Mouse (Mus musculus) hindbrain, embryonic 13.5 days (tissue): ENCODE measurements around the gene Ccnd1. TPM values are rescaled to one million over a fixed set of nuclear protein-coding genes. Genes with fewer than 3 reads are reported as not detected.

Experiments
- ATAC-seq: fragments of 200-750 bp; cut with Nextera tagmentation; 2 replicates; pipeline ENCODE4 v1.8.0; 2017; ENCODE audit warnings: moderate TSS enrichment; ENCODE audit not compliant: low FRiP score
- H3K27ac ChIP-seq: fragments of 300-500 bp; sonication (generic); 2 replicates; pipeline ENCODE4 v1.5.1; 2015; ENCODE audit warnings: inconsistent platforms, mild to moderate bottlenecking, moderate library complexity
- H3K27me3 ChIP-seq: fragments of 300-500 bp; sonication (generic); 2 replicates; pipeline ENCODE4 v1.6.1; 2015; ENCODE audit warnings: mild to moderate bottlenecking, inconsistent platforms
- H3K36me3 ChIP-seq: fragments of 300-500 bp; sonication (generic); 2 replicates; pipeline ENCODE4 v1.6.1; 2015; ENCODE audit warnings: mild to moderate bottlenecking, inconsistent platforms
- H3K4me1 ChIP-seq: fragments of 300-500 bp; sonication (generic); replicated peaks from 2 replicates; pipeline ENCODE4 v1.6.1; 2015; ENCODE audit warnings: inconsistent platforms
- H3K4me2 ChIP-seq: fragments of 300-500 bp; sonication (generic); 2 replicates; pipeline ENCODE4 v1.6.1; 2015; ENCODE audit warnings: inconsistent platforms, mild to moderate bottlenecking, moderate library complexity
- H3K4me3 ChIP-seq: fragments of 300-500 bp; sonication (generic); 2 replicates; pipeline ENCODE4 v1.5.1; 2015; ENCODE audit warnings: mild to moderate bottlenecking, inconsistent platforms
- H3K9ac ChIP-seq: fragments of 300-500 bp; sonication (generic); 2 replicates; pipeline ENCODE4 v1.6.1; 2015; ENCODE audit warnings: mild to moderate bottlenecking, inconsistent platforms
- H3K9me3 ChIP-seq: fragments of 300-500 bp; sonication (generic); 2 replicates; pipeline ENCODE4 v1.6.1; 2016; ENCODE audit warnings: inconsistent platforms
- WGBS: fragments of 180-500 bp; shearing (Covaris S2); methylation state at CpG from one replicate; pipeline ENCODE4 v1.1.7; 2015; 5-methylcytosine and 5-hydroxymethylcytosine counted together
- polyA plus RNA-seq: library from polyadenylated mRNA; unstranded; fragments of >200 nt; fragmentation: Nextera tagmentation; extraction: Ambion mirVana; gene quantifications from 2 replicates; pipeline ENCODE4 v1.2.1, GENCODE M21; 2015

Ccnd1 gene
- polyA plus RNA-seq, result 51.2 and 54.9 TPM in 2 replicates

DNA sequence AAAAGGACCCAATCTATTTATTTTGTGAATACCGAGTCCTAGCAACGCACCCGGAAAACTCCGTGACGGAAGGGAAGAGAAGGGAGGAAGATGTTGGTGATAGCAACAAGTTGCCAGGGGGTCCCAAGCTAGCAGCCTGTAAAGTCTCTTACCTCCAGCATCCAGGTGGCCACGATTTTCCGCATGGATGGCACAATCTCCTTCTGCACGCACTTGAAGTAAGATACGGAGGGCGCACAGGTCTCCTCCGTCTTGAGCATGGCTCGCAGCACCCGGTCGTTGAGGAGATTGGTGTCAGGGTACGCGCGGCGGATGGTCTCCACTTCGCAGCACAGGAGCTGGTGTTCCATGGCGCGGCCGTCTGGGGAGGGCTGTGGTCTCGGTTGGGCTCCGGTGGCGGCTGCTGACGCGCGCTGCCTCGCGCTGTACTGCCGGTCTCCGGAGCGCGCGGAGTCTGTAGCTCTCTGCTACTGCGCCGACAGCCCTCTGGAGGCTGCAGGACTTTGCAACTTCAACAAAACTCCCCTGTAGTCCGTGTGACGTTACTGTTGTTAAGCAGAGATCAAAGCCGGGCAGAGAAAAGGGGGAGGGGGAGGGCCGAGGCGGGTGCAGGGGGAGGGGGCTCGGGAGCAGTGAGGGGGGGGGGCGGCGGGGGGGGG, at the start of gene Ccnd1:
Gene Ccnd1 (minus strand): TSS at position 582 of the 659 bp plus-strand sequence.
- peaks cover 68% of the 10 kb centered on the region for H3K27me3 ChIP-seq
- H3K4me2 ChIP-seq, result peak within 1 kb of the TSS; percentile 91
- H3K9me3 ChIP-seq, result no peaks in the 10 kb centered on the region
- peak within 1 kb of the TSS; percentile 75 for H3K9ac ChIP-seq
- peak within 1 kb of the TSS; percentile 67 for H3K27ac ChIP-seq
- WGBS, result under 1% methylated on average over 40 of the region's 45 CpGs
- ATAC-seq, result peak; percentile 40
- peak within 1 kb of the TSS; percentile 51 for H3K4me3 ChIP-seq
- no peaks in the 10 kb centered on the region for H3K36me3 ChIP-seq
- peaks cover 81% of the 10 kb centered on the region for H3K4me1 ChIP-seq

DNA sequence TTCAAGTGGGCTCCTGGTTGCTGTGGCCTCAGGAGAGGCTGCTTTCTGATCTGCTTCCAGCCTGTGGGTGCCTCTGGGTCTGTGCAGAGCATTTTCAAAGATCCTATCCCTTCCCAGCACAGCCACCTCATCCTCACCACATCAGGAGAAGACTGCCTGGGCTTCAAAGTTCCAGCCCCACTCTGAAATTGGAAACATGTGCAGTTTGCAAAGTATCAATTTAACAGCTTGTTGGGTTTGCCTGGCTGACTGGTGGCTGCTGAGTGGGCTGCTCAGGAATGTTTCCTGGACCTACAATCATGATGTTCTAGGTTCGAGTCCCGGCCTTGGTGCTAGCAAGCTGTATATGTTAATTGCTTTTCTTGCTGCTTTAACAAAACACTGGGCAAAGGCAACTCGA, 49.1 kb upstream of the Ccnd1 start:
- Histone ChIP-seq H3K4me2 (no peak overlapping the region), H3K4me3 (no peak overlapping the region), H3K36me3 (no peaks in the 10 kb centered on the region), H3K9ac (no peak overlapping the region), H3K27me3 (no peaks in the 10 kb centered on the region), H3K27ac (no peak overlapping the region), H3K9me3 (no peaks in the 10 kb centered on the region), H3K4me1 (no peaks in the 10 kb centered on the region)
- ATAC-seq, result no peak
- WGBS, result 78% methylated on average over 3 of the region's 3 CpGs

DNA sequence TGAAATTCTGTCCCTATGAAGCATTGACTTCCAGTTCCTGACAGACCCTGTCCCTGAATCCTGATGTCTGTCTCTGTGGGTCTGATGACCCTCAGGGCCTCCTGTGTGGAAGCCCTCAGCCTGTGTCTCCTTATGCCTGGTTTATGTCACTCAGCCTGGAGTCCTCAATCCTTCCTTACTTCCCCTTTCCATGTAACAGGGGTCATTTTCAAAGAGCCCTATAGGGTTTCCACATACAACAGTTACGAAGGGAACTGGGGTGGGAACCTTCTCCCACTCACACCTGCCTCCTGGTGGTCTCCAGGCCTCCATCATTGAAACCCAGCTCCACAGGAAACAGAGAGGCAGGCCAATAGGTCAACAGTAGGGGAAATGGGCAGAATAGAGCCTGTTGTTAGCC, 45.4 kb upstream of the Ccnd1 start:
- Histone ChIP-seq H3K4me3 (no peak overlapping the region), H3K27me3 (no peaks in the 10 kb centered on the region), H3K27ac (no peak overlapping the region), H3K9ac (no peak overlapping the region), H3K4me1 (no peaks in the 10 kb centered on the region), H3K4me2 (no peak overlapping the region), H3K9me3 (no peaks in the 10 kb centered on the region), H3K36me3 (no peaks in the 10 kb centered on the region)
- WGBS, result 90% methylated on average over 1 of the region's 1 CpGs
- no peak for ATAC-seq

DNA sequence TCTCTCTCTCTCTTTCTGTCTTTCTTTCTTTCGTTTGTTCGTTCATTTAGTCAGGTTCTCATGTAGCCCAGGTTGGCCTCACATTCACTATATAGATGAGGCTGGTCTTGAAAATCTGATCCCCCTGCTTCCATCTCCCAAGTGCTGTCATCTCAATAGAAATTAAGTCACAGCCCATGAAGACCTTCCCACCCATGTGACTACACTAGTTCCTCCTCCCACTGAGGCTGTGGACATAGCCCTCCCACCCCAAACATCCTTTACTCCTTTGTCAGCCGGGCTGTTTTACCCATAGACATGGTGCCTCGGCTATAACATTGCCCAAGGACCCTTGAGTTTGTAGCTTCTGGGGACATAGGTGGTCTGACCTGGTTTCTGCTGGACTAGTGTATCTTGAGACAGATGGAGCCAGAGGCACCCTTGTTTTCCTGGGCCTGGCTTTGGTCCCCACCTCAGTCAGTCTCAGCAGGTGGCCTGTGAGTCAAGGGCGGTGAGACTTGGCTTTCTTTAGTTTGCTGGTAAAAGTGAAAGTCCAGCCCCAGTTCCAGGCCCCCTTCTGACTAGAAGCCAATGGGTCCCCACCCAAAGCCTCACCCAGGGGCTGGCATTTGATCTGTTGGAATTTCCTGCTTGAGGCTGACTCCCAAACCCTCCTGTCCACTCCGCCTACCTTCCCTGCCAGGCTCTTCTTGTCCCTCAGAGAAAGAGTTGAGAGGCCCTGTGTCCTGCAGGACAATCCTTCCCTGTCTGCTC, 42.8 kb upstream of the Ccnd1 start:
- no peak for ATAC-seq
- WGBS, result 89% methylated on average over 6 of the region's 6 CpGs
- no peaks in the 10 kb centered on the region for H3K4me1 ChIP-seq
- no peaks in the 10 kb centered on the region for H3K9me3 ChIP-seq
- H3K9ac ChIP-seq, result no peak overlapping the region
- H3K27me3 ChIP-seq, result no peaks in the 10 kb centered on the region
- no peak overlapping the region for H3K27ac ChIP-seq
- H3K4me2 ChIP-seq, result no peak overlapping the region
- H3K36me3 ChIP-seq, result no peaks in the 10 kb centered on the region
- H3K4me3 ChIP-seq, result no peak overlapping the region

GRCm38 (mm10) chr7:144981426-144982079, 41.8 kb upstream of the Ccnd1 start:
- H3K36me3 ChIP-seq, result no peaks in the 10 kb centered on the region
- WGBS, result 87% methylated on average over 8 of the region's 8 CpGs
- H3K9ac ChIP-seq, result no peak overlapping the region
- H3K27me3 ChIP-seq, result no peaks in the 10 kb centered on the region
- no peaks in the 10 kb centered on the region for H3K9me3 ChIP-seq
- no peak overlapping the region for H3K27ac ChIP-seq
- no peaks in the 10 kb centered on the region for H3K4me1 ChIP-seq
- H3K4me2 ChIP-seq, result no peak overlapping the region
- no peak for ATAC-seq
- H3K4me3 ChIP-seq, result no peak overlapping the region

DNA sequence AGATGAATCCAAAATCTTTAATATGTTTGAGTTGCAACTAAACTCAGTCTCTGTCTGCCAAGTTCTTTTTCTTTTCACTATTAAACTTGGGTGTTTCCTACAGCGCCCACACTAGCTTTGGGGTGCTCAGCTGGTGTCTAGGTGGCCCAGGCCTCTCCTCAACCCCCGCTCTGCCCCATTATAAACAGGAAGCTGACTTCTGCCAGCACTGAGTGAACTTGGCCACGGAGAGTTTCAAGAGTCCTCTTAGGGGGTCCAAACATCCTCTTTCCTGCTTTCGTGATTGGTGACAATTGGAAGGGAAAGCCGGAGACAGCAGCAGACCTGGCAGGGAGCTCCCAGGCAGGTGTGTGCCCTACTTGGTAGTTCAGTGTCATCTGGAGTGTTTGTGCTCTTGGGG, 40.1 kb upstream of the Ccnd1 start:
- H3K4me3 ChIP-seq, result no peak overlapping the region
- H3K27me3 ChIP-seq, result no peaks in the 10 kb centered on the region
- no peak for ATAC-seq
- 81% methylated on average over 5 of the region's 5 CpGs for WGBS
- H3K4me2 ChIP-seq, result no peak overlapping the region
- H3K9me3 ChIP-seq, result no peaks in the 10 kb centered on the region
- H3K9ac ChIP-seq, result no peak overlapping the region
- no peak overlapping the region for H3K27ac ChIP-seq
- no peaks in the 10 kb centered on the region for H3K36me3 ChIP-seq
- H3K4me1 ChIP-seq, result no peaks in the 10 kb centered on the region

- 77% methylated on average over 2 of the region's 2 CpGs for WGBS
- Histone ChIP-seq H3K9ac (no peak overlapping the region), H3K36me3 (no peaks in the 10 kb centered on the region), H3K4me2 (no peak overlapping the region), H3K27me3 (no peaks in the 10 kb centered on the region), H3K4me3 (no peak overlapping the region), H3K9me3 (no peaks in the 10 kb centered on the region), H3K4me1 (no peaks in the 10 kb centered on the region), H3K27ac (peak overlapping the region; percentile 18; the same call in 1 of the 2 replicates)
- ATAC-seq, result no peak
Measured at GRCm38 (mm10) chr7:144977121-144977520, 37.4 kb upstream of the Ccnd1 start.

GRCm38 (mm10) chr7:144973461-144973860, 33.7 kb upstream of the Ccnd1 start:
- Histone ChIP-seq H3K4me2 (no peak overlapping the region), H3K27me3 (0 out of 2 replicates have a peak, but pooled peaks cover 4% of the 10 kb centered on the region), H3K9ac (no peak overlapping the region), H3K36me3 (no peaks in the 10 kb centered on the region), H3K4me1 (no peaks in the 10 kb centered on the region), H3K9me3 (no peaks in the 10 kb centered on the region), H3K27ac (no peak overlapping the region), H3K4me3 (no peak overlapping the region)
- ATAC-seq, result no peak
- WGBS, result 81% methylated on average over 8 of the region's 8 CpGs

GRCm38 (mm10) chr7:144971769-144972168, 32.0 kb upstream of the Ccnd1 start:
- no peak overlapping the region for H3K4me3 ChIP-seq
- H3K9me3 ChIP-seq, result no peaks in the 10 kb centered on the region
- H3K27me3 ChIP-seq, result 0 out of 2 replicates have a peak, but pooled peaks cover 4% of the 10 kb centered on the region
- no peak overlapping the region for H3K27ac ChIP-seq
- WGBS, result 34% methylated on average over 2 of the region's 2 CpGs
- no peak for ATAC-seq
- H3K9ac ChIP-seq, result no peak overlapping the region
- H3K36me3 ChIP-seq, result no peaks in the 10 kb centered on the region
- no peak overlapping the region for H3K4me2 ChIP-seq
- no peaks in the 10 kb centered on the region for H3K4me1 ChIP-seq

DNA sequence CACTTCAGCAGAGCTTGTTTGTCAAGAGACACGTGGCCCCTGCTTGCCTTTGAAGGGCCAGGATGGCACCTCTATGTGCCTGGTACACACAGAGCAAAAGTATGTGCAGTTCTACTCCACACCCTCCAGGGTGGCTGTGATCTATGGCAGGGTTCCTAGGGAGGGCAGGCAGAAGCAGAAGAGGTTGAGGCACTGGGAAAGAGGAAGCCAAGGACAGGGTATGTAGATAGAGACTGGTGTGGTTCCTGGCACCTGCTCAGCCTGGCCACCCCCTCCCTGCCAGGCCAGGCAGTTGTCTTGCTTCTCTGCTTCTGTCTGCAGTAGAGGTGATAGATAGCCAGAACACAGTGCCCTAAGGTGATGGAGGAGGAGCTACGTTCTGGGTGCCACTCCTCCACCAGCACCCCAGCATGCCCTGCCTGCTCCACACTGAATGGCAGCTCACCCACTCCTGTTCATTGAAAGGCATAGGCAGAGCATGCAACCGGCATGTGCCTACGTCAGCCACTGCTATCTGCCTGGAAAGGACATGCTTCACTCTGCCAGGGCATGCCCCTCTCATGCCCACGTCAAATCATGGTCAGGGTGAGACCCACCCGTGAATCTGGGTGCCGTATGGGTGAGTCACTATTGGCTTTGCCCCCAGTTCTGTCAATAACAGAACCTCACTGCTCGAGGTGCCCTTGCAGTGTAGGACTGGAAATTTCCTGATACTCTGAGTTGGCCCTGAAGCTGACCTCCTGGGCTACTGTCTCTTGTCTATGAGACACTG, 31.5 kb upstream of the Ccnd1 start:
- H3K4me2 ChIP-seq, result no peak overlapping the region
- H3K27me3 ChIP-seq, result 0 out of 2 replicates have a peak, but pooled peaks cover 4% of the 10 kb centered on the region
- H3K36me3 ChIP-seq, result no peaks in the 10 kb centered on the region
- H3K9me3 ChIP-seq, result no peaks in the 10 kb centered on the region
- no peaks in the 10 kb centered on the region for H3K4me1 ChIP-seq
- H3K9ac ChIP-seq, result no peak overlapping the region
- H3K4me3 ChIP-seq, result no peak overlapping the region
- no peak for ATAC-seq
- 77% methylated on average over 8 of the region's 8 CpGs for WGBS
- H3K27ac ChIP-seq, result no peak overlapping the region

DNA sequence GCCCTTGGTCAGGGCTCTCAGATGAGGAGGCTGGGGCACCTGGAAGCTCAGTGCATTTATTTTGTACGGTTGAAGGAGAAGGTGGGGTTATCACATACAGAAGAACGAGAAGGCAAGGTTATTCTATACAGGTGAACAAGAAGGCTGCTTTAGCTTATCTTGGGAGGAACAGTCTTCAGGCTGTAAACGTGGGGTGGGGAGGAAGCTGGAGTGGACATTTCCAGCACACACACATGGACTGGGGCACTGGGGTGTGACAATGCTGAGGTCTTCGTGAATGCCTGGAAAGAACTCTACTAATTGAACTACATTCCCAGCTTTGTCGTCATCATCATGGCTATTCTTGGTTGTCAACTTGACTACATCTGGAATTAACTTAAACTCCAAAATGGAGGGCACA, 26.2 kb upstream of the Ccnd1 start:
- H3K36me3 ChIP-seq, result no peaks in the 10 kb centered on the region
- no peak overlapping the region for H3K4me3 ChIP-seq
- 0 out of 2 replicates have a peak, but pooled peaks cover 2% of the 10 kb centered on the region for H3K27me3 ChIP-seq
- H3K9me3 ChIP-seq, result peaks cover 4% of the 10 kb centered on the region; the same call in 1 of the 2 replicates
- H3K4me2 ChIP-seq, result no peak overlapping the region
- no peak overlapping the region for H3K9ac ChIP-seq
- no peak overlapping the region for H3K27ac ChIP-seq
- WGBS, result 83% methylated on average over 5 of the region's 5 CpGs
- H3K4me1 ChIP-seq, result no peaks in the 10 kb centered on the region
- no peak for ATAC-seq

DNA sequence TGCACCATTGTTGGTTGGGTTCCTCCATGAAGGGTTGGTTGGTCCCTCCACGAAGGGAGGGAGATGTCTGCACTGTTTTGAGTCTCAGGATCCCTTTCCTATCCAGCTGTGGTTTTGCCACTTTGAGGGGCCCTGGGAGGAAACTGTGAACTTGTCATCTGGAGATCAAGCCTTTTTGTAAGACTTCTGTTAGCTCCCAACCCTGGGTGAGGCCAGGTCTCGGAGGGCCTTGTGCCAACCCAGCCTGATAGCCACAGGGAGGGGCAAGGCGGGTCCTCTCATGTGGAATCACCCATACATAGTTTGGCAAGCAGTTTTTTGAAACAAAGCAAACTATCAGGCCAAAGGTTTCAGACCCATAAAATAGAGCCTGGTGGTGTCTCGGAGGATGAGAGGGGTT, 24.6 kb upstream of the Ccnd1 start:
- Histone ChIP-seq H3K4me1 (no peaks in the 10 kb centered on the region), H3K4me3 (no peak overlapping the region), H3K9ac (no peak overlapping the region), H3K4me2 (no peak overlapping the region), H3K27ac (no peak overlapping the region), H3K36me3 (no peaks in the 10 kb centered on the region), H3K9me3 (peaks cover 4% of the 10 kb centered on the region; the same call in 1 of the 2 replicates), H3K27me3 (no peaks in the 10 kb centered on the region)
- WGBS, result 89% methylated on average over 4 of the region's 4 CpGs
- ATAC-seq, result no peak
